Mouse (Mus musculus) brain, embryonic 14.5 days (tissue): ENCODE measurements around the gene Rcn3.

Source experiments
- CTCF ChIP-seq: fragments of 200-500 bp; IDR thresholded peaks from 2 replicates; pipeline ENCODE4 v1.5.1; 2012; ENCODE audit warnings: inconsistent platforms, mild to moderate bottlenecking, moderate library complexity, borderline replicate concordance; ENCODE audit not compliant: insufficient read depth, insufficient read length; ENCODE audit errors: extremely low read depth
- POLR2A ChIP-seq: fragments of 200-500 bp; IDR thresholded peaks from 2 replicates; pipeline ENCODE4 v1.6.1; 2012; ENCODE audit warnings: mild to moderate bottlenecking, inconsistent platforms, borderline replicate concordance; ENCODE audit not compliant: poor library complexity, insufficient read depth, insufficient read length, severe bottlenecking; ENCODE audit errors: extremely low read depth

- no peak for TF ChIP-seq CTCF
- no peak for TF ChIP-seq POLR2A
Measured at GRCm38 (mm10) chr7:45047491-45047890, 44.5 kb downstream of the Rcn3 start.
